Mouse (Mus musculus) small intestine, adult 2 months (tissue): ENCODE measurements around the gene Rhbg. TPM values are rescaled to one million over a fixed set of nuclear protein-coding genes. Genes with fewer than 3 reads are reported as not detected.

Experiments used
- H3K27ac ChIP-seq: fragments of 200-500 bp; 2 replicates; pipeline ENCODE4 v1.5.1; 2012; ENCODE audit warnings: low read depth, low read length, control low read depth, inconsistent platforms; ENCODE audit not compliant: insufficient read depth
- H3K27me3 ChIP-seq: fragments of 200-500 bp; 2 replicates; pipeline ENCODE4 v1.6.1; 2012; ENCODE audit warnings: mild to moderate bottlenecking, moderate library complexity, low read length, inconsistent platforms; ENCODE audit not compliant: control insufficient read depth, insufficient read depth
- H3K36me3 ChIP-seq: fragments of 200-500 bp; 2 replicates; pipeline ENCODE4 v1.6.1; 2012; ENCODE audit warnings: mild to moderate bottlenecking, low read length, control low read depth, inconsistent platforms; ENCODE audit not compliant: control insufficient read depth, insufficient read depth
- H3K4me1 ChIP-seq: fragments of 200-500 bp; 2 replicates; pipeline ENCODE4 v1.6.1; 2012; ENCODE audit warnings: low read length, inconsistent platforms, mixed read lengths; ENCODE audit not compliant: control insufficient read depth, insufficient read depth, insufficient read length
- H3K4me3 ChIP-seq: fragments of 200-500 bp; 2 replicates; pipeline ENCODE4 v1.5.1; 2012; ENCODE audit warnings: low read depth, mild to moderate bottlenecking, control low read depth, inconsistent platforms, low read length, moderate library complexity
- CTCF ChIP-seq: fragments of 200-500 bp; IDR thresholded peaks from 2 replicates; pipeline ENCODE4 v1.5.1; 2012; ENCODE audit warnings: low read depth, mild to moderate bottlenecking, control low read depth, inconsistent platforms, low read length, moderate library complexity, mixed read lengths; ENCODE audit not compliant: insufficient replicate concordance, insufficient read length; ENCODE audit errors: extremely low read depth
- POLR2A ChIP-seq: fragments of 200-500 bp; IDR thresholded peaks from 2 replicates; pipeline ENCODE4 v1.6.1; 2012; ENCODE audit warnings: low read depth, mild to moderate bottlenecking, control low read depth, inconsistent platforms, low read length, moderate library complexity
- WGBS: fragments of 180-500 bp; shearing (Covaris S2); methylation state at CpG from one replicate; pipeline ENCODE4 v1.1.7; 2018; 5-methylcytosine and 5-hydroxymethylcytosine counted together
- polyA plus RNA-seq: library from polyadenylated mRNA; depleted of rRNA; stranded (reverse); fragments of >200 nt; gene quantifications from 2 replicates; pipeline ENCODE4 v1.2.3, GENCODE M21; 2012

Gene Rhbg
- polyA plus RNA-seq, 1 experiment = 40.3 TPM

- TF ChIP-seq CTCF (no peak), POLR2A (no peak)
- Histone ChIP-seq H3K27ac (no peak overlapping the region), H3K36me3 (no peaks in the 10 kb centered on the region), H3K4me1 (no peaks in the 10 kb centered on the region), H3K4me3 (no peak overlapping the region), H3K27me3 (peaks cover 34% of the 10 kb centered on the region)
- WGBS = 58% methylated on average over 7 of the region's 7 CpGs
Measured at GRCm38 (mm10) chr3:88232301-88232702, 22.2 kb downstream of the Rhbg start.

GRCm38 (mm10) chr3:88231061-88231641 lies 23.4 kb downstream of the Rhbg start:
- no peaks in the 10 kb centered on the region for H3K4me1 ChIP-seq
- H3K27me3 ChIP-seq = peaks cover 34% of the 10 kb centered on the region
- 50% methylated on average over 1 of the region's 1 CpGs for WGBS
- H3K36me3 ChIP-seq = no peaks in the 10 kb centered on the region
- TF ChIP-seq POLR2A (no peak), CTCF (no peak)
- H3K27ac ChIP-seq = no peak overlapping the region
- H3K4me3 ChIP-seq = no peak overlapping the region

- H3K27ac ChIP-seq = no peak overlapping the region
- H3K36me3 ChIP-seq = no peaks in the 10 kb centered on the region
- H3K4me1 ChIP-seq = no peaks in the 10 kb centered on the region
- H3K27me3 ChIP-seq = peaks cover 34% of the 10 kb centered on the region
- no peak overlapping the region for H3K4me3 ChIP-seq
- TF ChIP-seq POLR2A (no peak), CTCF (no peak)
- WGBS = 50% methylated on average over 17 of the region's 17 CpGs
Measured at GRCm38 (mm10) chr3:88230262-88231047, 24.1 kb downstream of the Rhbg start.

GRCm38 (mm10) chr3:88229526-88229925 lies 25.0 kb downstream of the Rhbg start:
- no peaks in the 10 kb centered on the region for H3K4me1 ChIP-seq
- no peak overlapping the region for H3K27ac ChIP-seq
- H3K4me3 ChIP-seq = no peak overlapping the region
- H3K27me3 ChIP-seq = peaks cover 34% of the 10 kb centered on the region
- WGBS = 78% methylated on average over 6 of the region's 6 CpGs
- no peaks in the 10 kb centered on the region for H3K36me3 ChIP-seq
- TF ChIP-seq CTCF (no peak), POLR2A (no peak)

GRCm38 (mm10) chr3:88228906-88229305 lies 25.6 kb downstream of the Rhbg start:
- no peak overlapping the region for H3K4me3 ChIP-seq
- H3K4me1 ChIP-seq = no peaks in the 10 kb centered on the region
- WGBS = 55% methylated on average over 4 of the region's 4 CpGs
- peaks cover 34% of the 10 kb centered on the region for H3K27me3 ChIP-seq
- no peak overlapping the region for H3K27ac ChIP-seq
- TF ChIP-seq POLR2A (no peak), CTCF (no peak)
- no peaks in the 10 kb centered on the region for H3K36me3 ChIP-seq

GRCm38 (mm10) chr3:88227976-88228375 lies 26.5 kb downstream of the Rhbg start:
- no peak overlapping the region for H3K4me3 ChIP-seq
- peaks cover 28% of the 10 kb centered on the region for H3K27me3 ChIP-seq
- H3K27ac ChIP-seq = no peak overlapping the region
- no peak for TF ChIP-seq CTCF
- no peak for TF ChIP-seq POLR2A
- no peaks in the 10 kb centered on the region for H3K4me1 ChIP-seq
- no peaks in the 10 kb centered on the region for H3K36me3 ChIP-seq
- 45% methylated on average over 6 of the region's 6 CpGs for WGBS

- no peak for TF ChIP-seq CTCF
- H3K27me3 ChIP-seq = peaks cover 26% of the 10 kb centered on the region
- 47% methylated on average over 4 of the region's 4 CpGs for WGBS
- H3K27ac ChIP-seq = no peak overlapping the region
- no peaks in the 10 kb centered on the region for H3K36me3 ChIP-seq
- H3K4me3 ChIP-seq = no peak overlapping the region
- no peaks in the 10 kb centered on the region for H3K4me1 ChIP-seq
Measured at GRCm38 (mm10) chr3:88227260-88227659, 27.2 kb downstream of the Rhbg start.
